Mouse (Mus musculus) embryonic facial prominence, embryonic 13.5 days (tissue): Measurements from ENCODE around the gene Ptdss2. TPM values are rescaled to one million over a fixed set of nuclear protein-coding genes. Genes with fewer than 3 reads are reported as not detected.

Experiments used
- ATAC-seq: fragments of 200-750 bp; cut with Nextera tagmentation; 2 replicates; pipeline ENCODE4 v1.8.0; 2017; ENCODE audit warnings: low read depth; ENCODE audit not compliant: insufficient number of reproducible peaks, insufficient read depth, low FRiP score, low TSS enrichment
- H3K27ac ChIP-seq: fragments of 300-500 bp; sonication (generic); 2 replicates; pipeline ENCODE4 v1.5.1; 2015; ENCODE audit warnings: moderate library complexity, mild to moderate bottlenecking, inconsistent platforms
- H3K27me3 ChIP-seq: fragments of 300-500 bp; sonication (generic); 2 replicates; pipeline ENCODE4 v1.6.1; 2015; ENCODE audit warnings: mild to moderate bottlenecking, inconsistent platforms
- H3K36me3 ChIP-seq: fragments of 300-500 bp; sonication (generic); 2 replicates; pipeline ENCODE4 v1.6.1; 2015; ENCODE audit warnings: mild to moderate bottlenecking, inconsistent platforms
- H3K4me1 ChIP-seq: fragments of 300-500 bp; sonication (generic); 2 replicates; pipeline ENCODE4 v1.6.1; 2015; ENCODE audit warnings: inconsistent platforms
- H3K4me2 ChIP-seq: fragments of 300-500 bp; sonication (generic); 2 replicates; pipeline ENCODE4 v1.6.1; 2015; ENCODE audit warnings: moderate library complexity, mild to moderate bottlenecking, inconsistent platforms
- H3K4me3 ChIP-seq: fragments of 300-500 bp; sonication (generic); 2 replicates; pipeline ENCODE4 v1.5.1; 2015; ENCODE audit warnings: mild to moderate bottlenecking, inconsistent platforms
- H3K9ac ChIP-seq: fragments of 300-500 bp; sonication (generic); 2 replicates; pipeline ENCODE4 v1.6.1; 2015; ENCODE audit warnings: mild to moderate bottlenecking, inconsistent platforms
- H3K9me3 ChIP-seq: fragments of 300-500 bp; sonication (generic); 2 replicates; pipeline ENCODE4 v1.6.1; 2016; ENCODE audit warnings: inconsistent platforms
- WGBS: fragments of 180-500 bp; shearing (Covaris S2); methylation state at CpG from one replicate; pipeline ENCODE4 v1.1.7; 2015; ENCODE audit warnings: mixed read lengths; 5-methylcytosine and 5-hydroxymethylcytosine counted together
- polyA plus RNA-seq: library from polyadenylated mRNA; unstranded; fragments of >200 nt; fragmentation: Nextera tagmentation; extraction: Ambion mirVana; gene quantifications from 2 replicates; pipeline ENCODE4 v1.2.1, GENCODE M21; 2015

Gene Ptdss2
- polyA plus RNA-seq, 1 experiment from 2014 or later, result 76.0 TPM

DNA sequence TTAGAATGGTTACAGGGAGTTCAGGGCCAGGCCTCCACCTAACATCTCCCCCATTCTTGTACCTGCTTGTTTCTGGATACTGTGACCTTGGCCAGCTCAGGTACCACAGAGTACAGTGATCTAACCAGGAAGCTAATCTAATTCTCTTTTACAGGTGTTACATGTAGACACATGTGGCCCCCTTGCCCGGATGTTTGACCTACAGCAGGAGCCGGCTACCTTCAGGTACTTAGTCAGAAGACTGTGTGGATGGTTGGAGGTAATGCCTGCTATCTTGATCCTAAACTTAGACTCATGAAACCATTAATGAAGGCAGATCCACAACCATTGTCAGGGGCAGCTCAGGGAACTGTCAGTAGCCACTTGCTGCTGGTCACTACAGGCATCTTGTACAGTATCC, 73.6 kb downstream of the Ptdss2 start:
- H3K4me1 ChIP-seq, result peaks cover 27% of the 10 kb centered on the region
- H3K27ac ChIP-seq, result peak overlapping the region; percentile 60; the same call in 1 of the 2 replicates
- H3K36me3 ChIP-seq, result peaks cover 17% of the 10 kb centered on the region
- H3K4me2 ChIP-seq, result peak overlapping the region; percentile 98
- H3K9ac ChIP-seq, result no peak overlapping the region
- H3K9me3 ChIP-seq, result no peaks in the 10 kb centered on the region
- H3K4me3 ChIP-seq, result 0 out of 2 replicates have a peak overlapping the region, but pooled peaks have one; percentile 91
- H3K27me3 ChIP-seq, result no peaks in the 10 kb centered on the region
- ATAC-seq, result no peak
- 93% methylated on average over 2 of the region's 2 CpGs for WGBS

DNA sequence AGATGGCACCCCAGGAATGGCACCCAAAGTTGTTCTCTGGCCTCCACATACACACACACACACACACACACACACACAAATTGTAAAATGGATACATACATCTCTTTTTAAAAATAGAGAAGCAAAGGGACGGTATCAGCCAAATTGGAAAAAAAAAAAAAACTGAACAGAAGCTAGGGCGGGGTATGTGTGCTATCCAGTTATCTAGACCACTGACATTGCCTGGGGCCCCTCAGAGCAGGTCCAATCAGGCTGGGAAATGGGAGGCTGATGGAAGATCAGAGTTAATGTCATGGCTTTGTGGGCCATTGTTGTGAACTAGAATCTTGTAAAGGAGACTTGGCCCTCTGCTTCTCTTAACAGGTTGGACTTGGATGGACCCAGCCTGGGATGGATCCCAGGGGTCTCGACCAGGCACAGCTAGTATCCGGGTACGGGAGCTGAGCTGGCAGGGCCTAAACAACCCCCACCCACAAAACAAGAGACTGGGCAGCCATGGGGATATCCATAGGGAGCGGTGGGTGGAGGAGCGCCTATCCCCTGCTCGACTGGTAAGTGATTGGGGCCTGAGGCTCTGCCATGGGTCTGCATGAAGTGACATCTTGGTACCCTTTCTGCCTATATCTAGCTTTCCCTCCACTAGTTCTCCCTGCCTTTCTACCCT, 74.6 kb downstream of the Ptdss2 start:
- peaks cover 24% of the 10 kb centered on the region for H3K4me1 ChIP-seq
- H3K9ac ChIP-seq, result no peak overlapping the region
- no peak overlapping the region for H3K4me3 ChIP-seq
- peaks cover 7% of the 10 kb centered on the region for H3K36me3 ChIP-seq
- 88% methylated on average over 8 of the region's 8 CpGs for WGBS
- H3K27me3 ChIP-seq, result no peaks in the 10 kb centered on the region
- H3K27ac ChIP-seq, result no peak overlapping the region
- H3K9me3 ChIP-seq, result no peaks in the 10 kb centered on the region
- no peak for ATAC-seq
- H3K4me2 ChIP-seq, result no peak overlapping the region

DNA sequence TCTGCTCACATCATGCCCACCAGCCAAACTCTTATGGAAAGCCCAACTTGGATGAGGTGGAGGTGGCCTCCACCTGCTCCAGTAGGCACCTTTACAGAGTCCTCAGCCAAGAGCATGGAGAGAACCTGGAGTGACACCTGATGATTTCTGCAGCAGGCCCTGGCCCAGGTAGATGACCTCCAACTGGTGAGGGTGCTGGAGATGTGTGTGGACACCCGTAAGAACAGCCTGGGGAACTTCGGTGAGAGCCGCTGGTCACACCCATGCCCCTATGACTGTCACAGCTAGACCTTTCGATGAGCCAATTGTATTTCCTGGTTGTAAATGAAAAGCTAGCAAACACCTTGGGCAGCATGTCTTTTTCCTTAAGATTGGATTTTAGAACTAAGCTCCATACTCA, 75.9 kb downstream of the Ptdss2 start:
- no peak for ATAC-seq
- 93% methylated on average over 4 of the region's 4 CpGs for WGBS
- H3K4me1 ChIP-seq, result peaks cover 11% of the 10 kb centered on the region
- no peak overlapping the region for H3K27ac ChIP-seq
- no peaks in the 10 kb centered on the region for H3K9me3 ChIP-seq
- no peak overlapping the region for H3K9ac ChIP-seq
- H3K27me3 ChIP-seq, result no peaks in the 10 kb centered on the region
- H3K4me3 ChIP-seq, result no peak overlapping the region
- no peak overlapping the region for H3K4me2 ChIP-seq
- no peaks in the 10 kb centered on the region for H3K36me3 ChIP-seq

DNA sequence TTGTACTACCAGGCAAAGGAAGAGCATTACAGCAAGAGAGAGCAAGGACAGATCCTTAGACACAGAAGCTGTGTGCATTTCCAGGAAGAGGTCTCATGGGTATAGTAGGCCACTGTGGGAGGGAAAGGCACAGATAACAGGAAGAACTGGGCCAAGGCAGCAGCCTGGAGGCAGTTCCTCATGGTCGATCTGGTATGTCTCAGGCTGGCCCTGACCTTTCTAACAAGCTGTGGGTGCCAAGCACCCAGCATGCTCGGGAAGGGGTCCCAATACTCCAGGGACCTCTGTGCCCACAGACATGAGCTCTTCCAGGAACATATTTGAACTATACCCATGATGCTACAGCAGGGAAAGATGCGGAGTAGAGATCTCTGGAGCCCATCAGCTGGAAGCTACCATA, 82.4 kb downstream of the Ptdss2 start:
- no peak overlapping the region for H3K9ac ChIP-seq
- no peak for ATAC-seq
- no peaks in the 10 kb centered on the region for H3K36me3 ChIP-seq
- H3K27me3 ChIP-seq, result no peaks in the 10 kb centered on the region
- H3K27ac ChIP-seq, result no peak overlapping the region
- H3K9me3 ChIP-seq, result no peaks in the 10 kb centered on the region
- no peak overlapping the region for H3K4me3 ChIP-seq
- WGBS, result 78% methylated on average over 3 of the region's 3 CpGs
- H3K4me1 ChIP-seq, result no peaks in the 10 kb centered on the region
- H3K4me2 ChIP-seq, result no peak overlapping the region

DNA sequence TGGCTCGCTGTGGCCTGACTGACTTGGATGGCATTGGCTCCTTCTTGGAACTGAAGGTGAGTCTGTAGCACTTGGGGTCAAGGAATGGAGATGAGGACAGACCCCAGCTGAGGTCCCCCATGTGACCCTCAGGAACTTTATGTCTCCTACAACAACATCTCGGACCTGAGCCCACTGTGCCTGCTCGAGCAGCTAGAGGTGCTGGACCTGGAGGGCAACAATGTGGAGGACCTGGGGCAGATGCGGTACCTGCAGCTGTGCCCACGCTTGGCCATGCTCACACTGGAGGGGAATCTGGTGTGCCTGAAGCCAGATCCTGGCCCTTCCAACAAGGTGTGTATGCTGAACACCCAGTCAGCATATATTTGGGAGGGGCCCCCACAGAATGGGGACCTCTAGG, 83.3 kb downstream of the Ptdss2 start:
- no peaks in the 10 kb centered on the region for H3K36me3 ChIP-seq
- no peak for ATAC-seq
- H3K4me2 ChIP-seq, result no peak overlapping the region
- H3K4me1 ChIP-seq, result no peaks in the 10 kb centered on the region
- H3K27ac ChIP-seq, result no peak overlapping the region
- no peaks in the 10 kb centered on the region for H3K27me3 ChIP-seq
- 90% methylated on average over 5 of the region's 5 CpGs for WGBS
- no peaks in the 10 kb centered on the region for H3K9me3 ChIP-seq
- no peak overlapping the region for H3K4me3 ChIP-seq
- no peak overlapping the region for H3K9ac ChIP-seq

DNA sequence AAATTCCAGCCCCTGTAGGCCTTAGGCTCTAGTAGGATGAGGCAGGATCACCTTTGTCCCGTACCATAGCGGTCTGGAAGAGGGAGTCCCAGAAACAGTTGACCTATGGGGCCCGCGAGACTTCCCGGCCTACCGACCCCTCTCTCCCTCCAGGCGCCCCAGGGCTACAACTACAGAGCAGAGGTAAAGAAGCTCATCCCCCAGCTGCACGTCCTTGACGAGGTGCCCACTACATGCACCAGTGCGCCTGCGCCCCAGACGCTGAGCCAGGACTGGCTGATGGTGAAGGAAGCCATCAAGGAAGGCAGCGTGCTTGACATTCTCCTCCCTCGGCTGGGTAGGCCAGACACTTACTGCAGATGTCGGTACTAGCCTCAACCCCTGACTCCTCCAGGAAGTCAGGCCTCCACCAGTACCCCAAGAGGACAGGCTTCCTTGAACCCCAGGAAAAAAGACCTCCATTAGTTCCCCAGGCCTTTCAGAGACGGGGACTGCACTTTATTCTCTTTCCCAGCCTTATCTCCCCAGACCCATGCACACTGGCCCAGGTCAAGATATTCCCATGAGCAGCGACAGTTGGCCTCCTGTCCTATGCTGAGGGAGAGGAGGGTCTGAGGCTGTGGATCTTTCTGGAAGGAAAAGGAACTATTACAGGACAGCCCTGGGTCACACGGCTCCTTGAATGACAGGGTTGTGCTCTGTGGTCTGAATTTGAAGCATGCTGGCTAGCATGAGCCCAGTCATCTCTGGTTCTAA, 84.2 kb downstream of the Ptdss2 start:
- no peak overlapping the region for H3K9ac ChIP-seq
- H3K27ac ChIP-seq, result no peak overlapping the region
- no peak overlapping the region for H3K4me3 ChIP-seq
- no peaks in the 10 kb centered on the region for H3K9me3 ChIP-seq
- no peaks in the 10 kb centered on the region for H3K27me3 ChIP-seq
- no peak overlapping the region for H3K4me2 ChIP-seq
- 89% methylated on average over 18 of the region's 18 CpGs for WGBS
- no peaks in the 10 kb centered on the region for H3K36me3 ChIP-seq
- no peak for ATAC-seq
- no peaks in the 10 kb centered on the region for H3K4me1 ChIP-seq

Other genes starting within 250 kb of the Ptdss2 start
- 237 and 261 TPM in 2 replicates for gene Psmd13, start 240.4 kb upstream of the Ptdss2 start, polyA plus RNA-seq
- gene Sirt3, start 240.1 kb upstream of the Ptdss2 start, polyA plus RNA-seq, result 24.8 and 28.9 TPM in 2 replicates
- gene Cox8b, start 221.9 kb upstream of the Ptdss2 start, polyA plus RNA-seq, result 1.2 and 1.9 TPM in 2 replicates
- gene Nlrp6, start 201.5 kb upstream of the Ptdss2 start, polyA plus RNA-seq, result 0.20 and 0.30 TPM in 2 replicates
- 25.1 and 25.7 TPM in 2 replicates for gene Pgghg, start 181.0 kb upstream of the Ptdss2 start, polyA plus RNA-seq
- gene Ifitm5, start 172.1 kb upstream of the Ptdss2 start, polyA plus RNA-seq, result 32.4 and 56.7 TPM in 2 replicates
- 1.1 TPM in 1 of 2 replicates, not detected in the other for gene Gm45717, start 166.4 kb upstream of the Ptdss2 start, polyA plus RNA-seq
- gene Ifitm2, start 166.4 kb upstream of the Ptdss2 start, polyA plus RNA-seq, result 1,314 and 1,591 TPM in 2 replicates
- gene Ifitm1, start 155.2 kb upstream of the Ptdss2 start, polyA plus RNA-seq, result 91.5 and 101 TPM in 2 replicates
- gene Ifitm3, start 111.6 kb upstream of the Ptdss2 start, polyA plus RNA-seq, result 98.1 and 109 TPM in 2 replicates
- gene Ifitm6, start 104.5 kb upstream of the Ptdss2 start, polyA plus RNA-seq, result 0.45 TPM in 1 of 2 replicates, not detected in the other
- not detected in 2 replicates for gene Gm17387, start 93.3 kb upstream of the Ptdss2 start, polyA plus RNA-seq
- 26.4 and 27.4 TPM in 2 replicates for gene B4galnt4, start 61.3 kb upstream of the Ptdss2 start, polyA plus RNA-seq
- 36.1 and 46.2 TPM in 2 replicates for gene Pkp3, start 44.2 kb upstream of the Ptdss2 start, polyA plus RNA-seq
- gene Sigirr, start 21.8 kb upstream of the Ptdss2 start, polyA plus RNA-seq, result 2.4 and 3.8 TPM in 2 replicates
- gene Ano9, start 4.6 kb upstream of the Ptdss2 start, polyA plus RNA-seq, result 5.2 TPM in 2 replicates
- gene Rnh1, start 50.5 kb downstream of the Ptdss2 start, polyA plus RNA-seq, result 111 and 118 TPM in 2 replicates
- 99.8 and 110 TPM in 2 replicates for gene Hras, start 71.6 kb downstream of the Ptdss2 start, polyA plus RNA-seq
- gene Lrrc56, start 71.8 kb downstream of the Ptdss2 start, polyA plus RNA-seq, result 11.6 and 13.3 TPM in 2 replicates
- gene Lmntd2, start 91.7 kb downstream of the Ptdss2 start, polyA plus RNA-seq, result 2.8 and 3.4 TPM in 2 replicates
- gene Rassf7, start 93.5 kb downstream of the Ptdss2 start, polyA plus RNA-seq, result 32.9 and 40.0 TPM in 2 replicates
- 78.5 and 82.0 TPM in 2 replicates for gene Phrf1, start 106.4 kb downstream of the Ptdss2 start, polyA plus RNA-seq
- gene Irf7, start 144.1 kb downstream of the Ptdss2 start, polyA plus RNA-seq, result 2.0 and 2.4 TPM in 2 replicates
- 2.0 TPM in 1 of 2 replicates, not detected in the other for gene Cdhr5, start 154.4 kb downstream of the Ptdss2 start, polyA plus RNA-seq
- gene Sct, start 156.8 kb downstream of the Ptdss2 start, polyA plus RNA-seq, result 1.1 and 1.9 TPM in 2 replicates
- 1.3 and 1.7 TPM in 2 replicates for gene Drd4, start 169.6 kb downstream of the Ptdss2 start, polyA plus RNA-seq
- gene Deaf1, start 205.3 kb downstream of the Ptdss2 start, polyA plus RNA-seq, result 81.1 and 83.3 TPM in 2 replicates
- 57.7 and 58.0 TPM in 2 replicates for gene Tmem80, start 205.4 kb downstream of the Ptdss2 start, polyA plus RNA-seq
- 12.1 and 13.1 TPM in 2 replicates for gene Eps8l2, start 216.5 kb downstream of the Ptdss2 start, polyA plus RNA-seq